8 mouse cellular contexts compared by ENCODE assay signal in the genomic region with DNA sequence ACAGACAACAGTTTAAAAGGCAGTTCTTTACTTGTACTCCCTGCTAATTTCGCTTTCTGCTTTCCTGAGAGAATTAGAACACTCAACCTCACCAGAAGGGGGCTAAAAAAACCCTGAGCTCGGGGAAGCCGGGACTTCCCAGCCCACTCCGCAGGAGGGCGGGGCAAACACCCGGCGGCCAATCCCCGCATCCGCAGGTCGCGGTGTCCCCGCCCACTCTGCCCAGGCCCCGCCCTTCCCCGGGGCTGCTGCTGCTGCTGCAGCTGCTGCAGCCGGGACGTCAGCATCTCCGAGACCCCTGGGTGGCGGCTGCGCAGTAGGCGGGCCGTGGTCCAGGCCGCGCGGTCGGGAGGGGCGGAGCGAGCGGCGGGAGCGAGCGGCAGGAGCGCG. TPM values are rescaled to one million over a fixed set of nuclear protein-coding genes. Genes with fewer than 3 reads are reported as not detected.
DNase-seq lines count a peak whose midpoint lies in the region; ATAC-seq and TF ChIP-seq lines count a peak whose summit lies in the region.

No protein-coding gene starts in this region.

- DNase-seq in A20 (ENCODE audit: low read depth, low spot score) = peak; percentile 98
- DNase-seq in liver, adult 2 months (ENCODE audit: extremely low read depth, low read depth, low spot score) = peak; percentile 83
- DNase-seq in splenic B cell, adult 2 months (ENCODE audit: low read depth, low spot score) = peak; percentile 99

- no peak for TF ChIP-seq CTCF in bone marrow macrophage, adult 2 months (IDR thresholded peaks at IDR 0.05; ENCODE audit: low read depth, low read length)
- TF ChIP-seq CTCF in embryonic fibroblast, embryonic 13.5 days (IDR thresholded peaks at IDR 0.05; ENCODE audit: borderline replicate concordance, insufficient read depth, low read length) = no peak
- TF ChIP-seq CTCF in liver, adult 2 months (IDR thresholded peaks at IDR 0.05; ENCODE audit: low read depth, low read length) = peak; percentile 45

- peak overlapping the region; percentile 57 for H3ac ChIP-seq in myocyte (ENCODE audit: control insufficient read depth, insufficient read length)

- TF ChIP-seq POLR2A in bone marrow macrophage, adult 2 months (IDR thresholded peaks at IDR 0.05; ENCODE audit: borderline replicate concordance, low read depth, low read length) = no peak
- no peak for TF ChIP-seq POLR2A in embryonic fibroblast, embryonic 13.5 days (IDR thresholded peaks at IDR 0.05; ENCODE audit: low read depth, low read length)
- no peak for TF ChIP-seq POLR2A in liver, adult 2 months (IDR thresholded peaks at IDR 0.05; ENCODE audit: extremely low read depth, insufficient read depth, low read length)
- no peak for TF ChIP-seq POLR2A in myocyte (IDR thresholded peaks at IDR 0.05; ENCODE audit: insufficient read length, low read depth)

- no peaks in the 10 kb centered on the region for H3K27me3 ChIP-seq in heart, embryonic 11.5 days (ENCODE audit: control insufficient read depth, insufficient read depth, low read length)
- H3K27me3 ChIP-seq in kidney, embryonic 16.5 days (ENCODE audit: insufficient read depth, low read length) = no peaks in the 10 kb centered on the region
- no peaks in the 10 kb centered on the region for H3K27me3 ChIP-seq in liver, adult 2 months (ENCODE audit: control insufficient read depth, insufficient read depth, low read length)
- no peaks in the 10 kb centered on the region for H3K27me3 ChIP-seq in myocyte (ENCODE audit: control insufficient read depth, insufficient read depth, insufficient read length)
- H3K27me3 ChIP-seq in splenic B cell, adult 2 months (ENCODE audit: control insufficient read depth, insufficient read depth, low read length, poor library complexity, severe bottlenecking) = no peaks in the 10 kb centered on the region

- 2% methylated on average over 18 of the region's 33 CpGs for WGBS in heart, embryonic 11.5 days (ENCODE audit: insufficient replicate concordance)
- WGBS in kidney, embryonic 16.5 days = 0% methylated on average over 20 of the region's 33 CpGs
- 2% methylated on average over 33 of the region's 33 CpGs for WGBS in liver, adult 2 months

- H3K36me3 ChIP-seq in heart, embryonic 11.5 days (ENCODE audit: control insufficient read depth, insufficient read depth, low read length) = no peaks in the 10 kb centered on the region
- H3K36me3 ChIP-seq in kidney, embryonic 16.5 days (ENCODE audit: insufficient read depth, low read length) = no peaks in the 10 kb centered on the region
- H3K36me3 ChIP-seq in liver, adult 2 months (ENCODE audit: control insufficient read depth, insufficient read depth, low read length) = no peaks in the 10 kb centered on the region
- H3K36me3 ChIP-seq in myocyte (ENCODE audit: control insufficient read depth, insufficient read depth) = no peaks in the 10 kb centered on the region
- no peaks in the 10 kb centered on the region for H3K36me3 ChIP-seq in splenic B cell, adult 2 months (ENCODE audit: control insufficient read depth, insufficient read depth, low read length, poor library complexity, severe bottlenecking)

- H3K9ac ChIP-seq in heart, embryonic 11.5 days (ENCODE audit: low read depth, low read length) = peak overlapping the region; percentile 94
- H3K9ac ChIP-seq in kidney, embryonic 16.5 days (replicated peaks; ENCODE audit: low read length) = peak overlapping the region; percentile 94
- no peak overlapping the region for H3K9ac ChIP-seq in liver, adult 2 months (ENCODE audit: low read depth, low read length)

- ATAC-seq in heart, embryonic 11.5 days (replicated peaks; ENCODE audit: insufficient number of reproducible peaks, low FRiP score, low TSS enrichment) = peak; percentile 100
- peak; percentile 99 for ATAC-seq in kidney, embryonic 16.5 days (ENCODE audit: low FRiP score, low TSS enrichment)

- peaks cover 16% of the 10 kb centered on the region for H3K4me1 ChIP-seq in bone marrow macrophage, adult 2 months (ENCODE audit: control insufficient read depth, insufficient read depth, low read length)
- H3K4me1 ChIP-seq in embryonic fibroblast, embryonic 13.5 days (ENCODE audit: control insufficient read depth, insufficient read depth, low read length) = peaks cover 5% of the 10 kb centered on the region
- peaks cover 11% of the 10 kb centered on the region for H3K4me1 ChIP-seq in heart, embryonic 11.5 days (ENCODE audit: control insufficient read depth, insufficient read depth, low read length)
- peaks cover 22% of the 10 kb centered on the region for H3K4me1 ChIP-seq in kidney, embryonic 16.5 days (ENCODE audit: insufficient read depth, low read length)
- H3K4me1 ChIP-seq in liver, adult 2 months (ENCODE audit: control insufficient read depth, insufficient read depth, low read length) = peaks cover 16% of the 10 kb centered on the region

- H3K79me2 ChIP-seq in liver, adult 2 months (ENCODE audit: control insufficient read depth, insufficient read depth, low read length) = peaks cover 17% of the 10 kb centered on the region; the same call in 1 of the 2 replicates
- H3K79me2 ChIP-seq in myocyte (ENCODE audit: control insufficient read depth, insufficient read depth) = peaks cover 34% of the 10 kb centered on the region

- no peak overlapping the region for H3K27ac ChIP-seq in bone marrow macrophage, adult 2 months (ENCODE audit: insufficient read depth, low read depth, low read length)
- H3K27ac ChIP-seq in embryonic fibroblast, embryonic 13.5 days (ENCODE audit: insufficient read depth, low read length) = 0 out of 2 replicates have a peak overlapping the region, but pooled peaks have one; percentile 9
- peak overlapping the region; percentile 95 for H3K27ac ChIP-seq in heart, embryonic 11.5 days (ENCODE audit: low read depth, low read length)
- peak overlapping the region; percentile 92 for H3K27ac ChIP-seq in kidney, embryonic 16.5 days (ENCODE audit: low read length)
- H3K27ac ChIP-seq in liver, adult 2 months (replicated peaks; ENCODE audit: insufficient read depth, low read depth, low read length) = no peak overlapping the region

- H3K4me3 ChIP-seq in bone marrow macrophage, adult 2 months (ENCODE audit: insufficient read depth, low read length) = peak overlapping the region; percentile 72
- H3K4me3 ChIP-seq in embryonic fibroblast, embryonic 13.5 days (ENCODE audit: insufficient read depth, low read length) = peak overlapping the region; percentile 12; the same call in 1 of the 2 replicates
- peak overlapping the region; percentile 87 for H3K4me3 ChIP-seq in heart, embryonic 11.5 days (ENCODE audit: low read depth, low read length)
- peak overlapping the region; percentile 81 for H3K4me3 ChIP-seq in kidney, embryonic 16.5 days (ENCODE audit: low read length)
- peak overlapping the region; percentile 94; the same call in 1 of the 2 replicates for H3K4me3 ChIP-seq in liver, adult 2 months (ENCODE audit: insufficient read depth, low read depth, low read length)
- H3K4me3 ChIP-seq in myocyte = peak overlapping the region; percentile 44

- H3K9me3 ChIP-seq in heart, embryonic 11.5 days (replicated peaks; ENCODE audit: control insufficient read depth, low read length) = no peaks in the 10 kb centered on the region
- no peaks in the 10 kb centered on the region for H3K9me3 ChIP-seq in kidney, embryonic 16.5 days (ENCODE audit: low read length)

- H3K4me2 ChIP-seq in heart, embryonic 11.5 days = peak overlapping the region; percentile 68
- peak overlapping the region; percentile 56 for H3K4me2 ChIP-seq in kidney, embryonic 16.5 days (replicated peaks; ENCODE audit: low read depth, low read length)
- peak overlapping the region; percentile 77 for H3K4me2 ChIP-seq in myocyte (ENCODE audit: low read depth)

TF ChIP-seq in myocyte, 11 proteins besides CTCF, POLR2A, EP300 and RAD21:
- no peak for TF ChIP-seq POLR2AphosphoS2 (IDR thresholded peaks at IDR 0.05; ENCODE audit: insufficient read length, low read depth)
- no peak for TF ChIP-seq TCF12 (IDR thresholded peaks at IDR 0.05; ENCODE audit: insufficient read depth, poor library complexity, severe bottlenecking)
- no peak for TF ChIP-seq E2F4 (IDR thresholded peaks at IDR 0.05; ENCODE audit: insufficient read depth)
- TF ChIP-seq REST (IDR thresholded peaks at IDR 0.05; ENCODE audit: insufficient read depth, insufficient read length) = no peak
- peak; percentile 42 for TF ChIP-seq TCF3 (IDR thresholded peaks at IDR 0.05; ENCODE audit: insufficient read length, low read depth)
- no peak for TF ChIP-seq MAX (IDR thresholded peaks at IDR 0.05; ENCODE audit: low read depth)
- TF ChIP-seq MYOD1 (IDR thresholded peaks at IDR 0.05; ENCODE audit: control insufficient read depth in 1 of 3, insufficient read length in 2 of 3, low read depth in 2 of 3) = peak in 2 of 3 experiments; percentile 77 to 92
- TF ChIP-seq CEBPB (IDR thresholded peaks at IDR 0.05; ENCODE audit: insufficient read depth, poor library complexity, severe bottlenecking) = no peak
- peak; percentile 39 to 89 (median 85) for TF ChIP-seq MYOG (IDR thresholded peaks at IDR 0.05; ENCODE audit: control insufficient read depth in 1 of 3, insufficient read depth in 1 of 3, insufficient read length in 2 of 3, low read depth in 2 of 3)
- peak; percentile 11 for TF ChIP-seq SRF (IDR thresholded peaks at IDR 0.05; ENCODE audit: control insufficient read depth, insufficient read length, low read depth)
- no peak for TF ChIP-seq USF1 (IDR thresholded peaks at IDR 0.05; ENCODE audit: low read depth)

RNA-seq across cellular contexts. Expression of gene C1galt1, which starts 0.2 kb away (rescaled TPM):
- 12.0 and 14.2 TPM in 2 replicates for polyA plus RNA-seq in bone marrow macrophage, adult 2 months (2012; ENCODE audit: insufficient read depth, insufficient read length, missing spikeins)
- 24.0 and 26.3 TPM in 2 replicates for polyA plus RNA-seq in embryonic fibroblast, embryonic 13.5 days (2011; ENCODE audit: insufficient read length, low read depth, missing spikeins)
- 4.5 and 5.1 TPM in 2 replicates for polyA plus RNA-seq in heart, embryonic 11.5 days (2014; fragmentation: Nextera tagmentation; extraction: Ambion mirVana)
- 2.7 and 3.4 TPM in 2 replicates for polyA plus RNA-seq in kidney, embryonic 16.5 days (2015; fragmentation: Nextera tagmentation; extraction: Ambion mirVana)
- 29.8 and 31.7 TPM in 2 replicates for total RNA-seq in liver, adult 2 months (2014; rRNA removed)
- 4.7 and 5.1 TPM in 2 replicates for polyA plus RNA-seq in liver, adult 2 months (2012; rRNA removed)
- polyA plus RNA-seq in myocyte (2012; fragmentation: generic; extraction: Trizol) = 3.4 TPM

Comparison
In these comparisons a context has a peak if more than half of its experiments do, and no peak if none do; other contexts are left out.
1. H3K27ac ChIP-seq: peak in embryonic fibroblast, embryonic 13.5 days (single experiment), heart, embryonic 11.5 days (single experiment) and kidney, embryonic 16.5 days (single experiment); none in bone marrow macrophage, adult 2 months (single experiment) and liver, adult 2 months (single experiment).
2. H3K4me3 ChIP-seq: peak in every context shown above with its lines; median percentile 94 in liver, adult 2 months; 87 in heart, embryonic 11.5 days; 81 in kidney, embryonic 16.5 days; 72 in bone marrow macrophage, adult 2 months; 44 in myocyte; 12 in embryonic fibroblast, embryonic 13.5 days.
3. Peak in every context shown above with its lines, with median percentiles within 50 percentile points of each other: DNase-seq and H3K4me2 ChIP-seq.